Mouse (Mus musculus): Measurements from ENCODE around the gene Cdc42se1.

DNA sequence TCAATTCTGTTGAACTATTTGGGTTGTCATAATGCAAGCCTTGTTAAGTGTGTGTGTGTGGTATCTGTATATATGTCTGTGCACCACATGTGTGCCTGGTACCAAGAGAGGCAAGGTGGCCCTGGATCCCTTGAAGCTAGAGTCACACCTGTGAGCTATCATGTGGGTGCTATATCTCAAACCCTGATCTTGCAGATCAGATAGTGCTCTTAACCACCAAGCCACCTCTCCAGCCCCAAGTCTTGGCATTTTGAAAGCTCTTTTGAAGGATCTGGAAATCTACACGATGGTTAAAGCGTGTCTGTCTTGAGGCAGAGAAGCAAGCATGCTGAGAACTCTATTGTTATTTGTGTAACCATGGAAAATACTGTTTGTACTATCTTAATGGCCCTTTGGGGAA is 17.9 kb upstream of the Cdc42se1 start:
- TF ChIP-seq MAFK (IDR thresholded peaks at IDR 0.05; ENCODE audit: insufficient read depth, low read depth, low read length): no peak
- no peak for TF ChIP-seq HCFC1 (IDR thresholded peaks at IDR 0.05; ENCODE audit: borderline replicate concordance, insufficient read depth, low read length)
- no peak for TF ChIP-seq CHD2 (IDR thresholded peaks at IDR 0.05; ENCODE audit: low read depth, low read length)
- no peak for TF ChIP-seq ZC3H11A (IDR thresholded peaks at IDR 0.05; ENCODE audit: borderline replicate concordance, low read depth, low read length)

Measured in ES-E14 (cell line).